Mouse (Mus musculus) brain, adult 2 months (tissue): Measurements from ENCODE around the gene Rbpj.
A peak's percentile ranks its signal among the peaks of the same experiment; 100 is the strongest.
"Not testable (repeated sequence)": the region's sequence is repeated elsewhere in the genome, so short reads cannot be mapped to it uniquely, and the experiment has no call there.

Source experiments
- DNase-seq: peaks from one replicate; pipeline ENCODE4 v3.0.0; 2011; ENCODE audit warnings: low read depth, low spot score

Gene Rbpj

DNA sequence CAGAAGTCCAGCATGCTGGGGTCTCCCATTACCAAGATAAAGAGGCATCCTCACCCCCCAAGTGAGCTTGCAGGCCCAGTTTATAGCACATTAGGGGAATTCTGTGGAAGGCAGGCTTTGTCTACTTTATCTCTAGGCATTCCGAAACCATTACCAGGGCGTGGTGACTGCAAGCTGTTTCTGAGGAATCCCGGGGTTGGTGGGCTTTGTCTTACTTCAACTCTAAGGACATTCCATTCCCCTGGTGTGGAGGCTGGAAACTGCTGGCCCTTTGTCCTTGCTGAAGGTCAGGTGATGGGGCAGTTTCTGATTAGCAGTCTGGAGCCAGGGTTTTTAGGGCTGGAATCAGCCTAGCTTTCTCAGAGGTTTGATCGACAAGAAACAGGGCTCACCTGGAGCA is 205.6 kb downstream of the Rbpj start:
- no peak for DNase-seq

DNA sequence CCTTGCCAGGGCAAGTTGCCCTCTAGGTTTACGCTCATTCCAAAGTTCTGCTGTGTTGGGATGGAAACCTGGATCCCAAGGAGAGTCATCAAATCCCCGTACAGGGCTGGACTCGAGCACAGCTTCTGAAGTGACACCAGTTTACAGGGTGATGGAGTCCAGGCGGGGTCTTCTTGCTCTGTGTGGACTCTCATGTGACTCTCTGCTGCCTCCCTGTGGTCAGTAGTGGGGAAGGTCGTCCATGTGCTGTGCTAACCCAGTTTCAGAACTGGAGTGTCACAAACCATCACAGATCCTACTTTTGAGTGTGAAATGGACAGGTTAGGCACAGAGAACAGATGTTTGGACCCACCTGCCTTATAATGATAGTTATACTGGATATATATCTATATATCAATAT is 206.4 kb downstream of the Rbpj start:
- DNase-seq = peak; percentile 69

DNA sequence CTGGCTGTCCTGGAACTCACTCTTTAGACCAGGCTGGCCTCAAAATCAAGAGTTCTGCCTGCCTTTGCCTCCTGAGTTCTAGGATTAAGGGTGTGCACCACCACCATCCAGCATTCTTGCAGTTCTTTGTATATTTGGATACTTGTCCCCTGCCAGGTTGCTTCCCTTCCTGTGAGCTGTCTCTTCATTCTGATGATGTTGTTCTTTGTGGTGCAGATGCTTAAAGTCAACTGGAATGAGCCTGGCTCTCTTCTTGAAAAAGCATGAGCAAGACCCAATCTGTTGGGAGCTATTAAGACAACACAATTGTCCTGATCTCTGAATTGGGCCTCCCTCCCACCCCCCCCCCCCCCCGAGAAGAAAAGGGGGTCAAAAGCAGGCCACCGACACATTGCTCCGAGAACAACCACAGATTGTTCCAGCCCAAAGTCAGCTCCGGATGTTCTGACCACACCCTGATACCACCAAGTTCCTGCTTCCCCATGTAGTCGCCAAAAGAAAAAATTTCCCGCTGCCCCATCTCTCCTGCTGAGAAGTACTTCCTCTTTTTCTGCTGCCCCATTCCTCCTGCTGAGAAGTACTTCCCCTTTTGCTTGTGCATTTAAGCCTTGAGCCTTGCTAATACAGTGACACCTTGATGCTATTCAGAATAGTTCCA is 207.7 kb downstream of the Rbpj start:
- DNase-seq = not testable (repeated sequence)

DNA sequence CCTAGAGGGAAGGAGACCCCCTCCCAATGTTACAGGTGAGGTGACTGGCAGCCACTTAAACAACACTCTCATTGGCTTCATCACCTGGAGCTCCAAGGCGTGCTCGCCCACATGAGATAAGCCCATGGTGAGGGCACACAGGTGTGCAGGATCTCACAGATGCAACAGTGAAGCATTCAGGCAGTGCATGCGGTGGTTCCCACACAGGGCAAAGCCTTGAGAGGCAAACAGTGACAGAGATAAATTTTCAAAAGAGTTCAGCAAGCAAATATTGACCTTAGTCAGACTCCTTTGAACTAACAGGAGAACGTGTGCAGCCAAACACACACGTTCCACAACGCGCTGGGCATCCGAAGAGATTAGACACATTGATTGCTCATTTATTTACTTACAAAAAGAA is 210.7 kb downstream of the Rbpj start:
- DNase-seq = no peak

DNA sequence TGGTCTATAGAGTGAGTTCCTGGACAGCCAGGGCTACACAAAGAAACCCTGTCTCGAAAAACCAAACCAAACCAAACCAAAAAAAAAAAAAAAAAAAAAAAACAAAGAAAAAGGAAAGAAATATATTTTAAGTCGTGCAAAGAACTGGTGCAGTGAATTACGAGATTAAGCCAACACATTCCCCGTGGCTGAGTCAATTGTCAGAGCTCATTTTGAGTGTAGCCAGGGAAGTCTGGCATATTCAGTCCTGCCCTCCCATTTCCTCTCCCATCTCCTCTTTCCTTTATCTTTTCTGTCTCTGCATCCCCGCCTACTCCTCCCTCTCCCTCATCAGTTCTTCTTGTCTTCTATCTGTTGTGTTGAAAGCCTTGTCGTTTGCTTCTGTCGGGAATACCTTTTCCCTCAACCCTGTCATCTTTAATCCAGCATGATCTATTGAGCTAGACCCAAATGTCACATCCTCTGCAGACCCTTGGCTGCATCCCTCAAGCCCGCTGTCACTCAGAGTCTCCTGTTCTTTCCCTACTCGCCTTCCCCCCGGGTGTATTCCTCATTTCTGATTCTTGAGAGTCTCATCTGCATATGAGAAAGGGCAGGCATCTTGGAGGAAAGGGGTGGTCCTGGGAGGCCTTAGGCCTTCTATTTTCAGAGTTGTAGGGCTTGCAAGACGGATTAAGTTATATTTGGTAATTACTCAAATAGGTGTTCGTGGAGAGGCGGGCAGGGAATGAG is 212.2 kb downstream of the Rbpj start:
- DNase-seq = peak; percentile 14

DNA sequence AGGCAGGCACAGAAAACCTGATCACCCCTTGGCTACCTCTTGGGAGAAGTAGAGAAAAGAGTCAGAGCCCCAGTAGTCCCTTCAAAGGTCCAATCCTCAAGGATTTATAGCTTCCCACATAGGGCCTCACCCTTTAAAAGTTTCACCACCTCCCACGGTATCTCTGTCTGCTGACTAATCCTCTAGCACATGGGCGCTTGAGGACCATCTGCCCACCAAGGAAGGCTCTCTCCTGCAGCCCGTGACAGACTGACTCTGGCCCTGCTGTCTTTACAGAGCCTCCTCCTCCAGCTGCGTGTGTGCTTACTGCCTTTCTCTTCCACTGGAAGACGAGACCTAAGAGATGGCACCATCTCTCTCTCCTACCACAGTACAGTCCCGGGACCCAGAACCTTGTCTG is 213.7 kb downstream of the Rbpj start:
- peak; percentile 76 for DNase-seq

DNA sequence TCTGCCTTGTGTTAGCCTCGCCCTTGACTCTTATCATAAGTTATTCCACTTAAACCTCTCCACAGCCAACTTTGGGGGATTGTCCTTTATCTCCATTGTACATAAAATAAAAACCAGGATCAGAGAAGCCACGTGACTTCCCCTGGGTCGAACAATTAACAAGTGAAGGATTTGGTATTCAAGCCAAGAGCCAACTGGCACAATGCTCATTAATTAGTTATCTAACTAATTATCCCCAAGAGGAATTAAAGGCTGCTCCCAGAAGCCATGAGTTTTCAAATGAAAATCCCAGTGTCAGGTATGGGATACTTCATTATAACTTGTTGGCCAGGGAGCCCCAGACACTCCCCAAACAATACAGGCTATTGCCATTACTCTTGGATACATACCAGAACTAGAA is 218.0 kb downstream of the Rbpj start:
- no peak for DNase-seq

DNA sequence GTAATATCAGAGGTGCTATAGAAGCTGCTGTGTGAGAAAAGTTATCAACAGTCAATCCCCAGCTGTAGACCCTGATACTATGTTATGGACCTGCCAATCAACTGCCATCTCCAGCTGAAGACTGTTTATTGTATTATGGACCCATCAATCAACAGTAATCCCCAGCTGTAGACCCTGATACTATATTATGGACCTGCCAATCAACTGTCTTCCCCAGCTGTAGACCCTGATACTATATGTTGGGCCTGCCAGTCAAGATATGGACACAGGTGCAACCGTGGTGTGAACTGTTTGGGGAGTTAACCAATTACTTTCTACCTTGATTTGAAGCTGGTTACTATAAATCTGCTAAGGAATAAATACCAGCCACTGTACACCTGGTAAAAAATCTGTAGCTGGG is 218.5 kb downstream of the Rbpj start:
- DNase-seq = no peak

DNA sequence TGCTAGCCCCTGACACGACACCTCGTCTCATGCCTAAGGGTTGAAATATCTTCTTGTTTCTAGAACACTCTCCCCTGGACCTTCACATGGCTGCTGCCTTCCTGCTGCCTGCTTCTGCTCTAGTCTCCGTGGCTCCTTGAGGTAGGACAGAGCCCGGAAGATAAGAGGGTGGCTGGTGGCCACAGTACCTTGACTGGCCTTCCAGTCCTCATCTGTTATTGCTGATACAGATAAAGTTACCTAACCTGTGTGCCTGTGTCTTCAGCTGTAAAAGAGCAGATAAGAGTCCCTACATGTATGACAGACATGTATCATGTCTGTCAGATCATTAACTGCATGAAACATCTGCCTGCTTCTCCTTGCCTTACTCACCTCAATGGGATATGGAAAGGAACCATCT is 219.7 kb downstream of the Rbpj start:
- DNase-seq = no peak

DNA sequence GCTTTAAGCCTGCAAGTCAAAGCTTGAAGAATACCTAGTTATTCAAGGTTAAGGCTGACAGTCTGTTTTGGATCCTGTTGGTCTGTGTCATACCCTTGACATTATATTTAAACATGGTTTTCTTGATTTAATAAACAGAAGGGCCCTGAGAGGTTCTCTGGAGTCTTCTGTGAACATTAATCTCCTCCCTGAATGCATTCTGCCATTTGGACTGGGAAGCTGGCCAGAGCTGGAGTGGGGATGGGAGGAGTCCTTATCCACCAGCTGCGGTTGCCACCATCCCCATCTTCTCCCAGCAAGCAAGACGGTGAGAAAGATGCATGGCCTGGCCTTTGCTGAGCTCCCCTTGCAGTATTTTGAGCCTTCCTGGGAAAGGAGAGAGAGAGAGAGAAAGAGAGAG is 220.4 kb downstream of the Rbpj start:
- no peak for DNase-seq

DNA sequence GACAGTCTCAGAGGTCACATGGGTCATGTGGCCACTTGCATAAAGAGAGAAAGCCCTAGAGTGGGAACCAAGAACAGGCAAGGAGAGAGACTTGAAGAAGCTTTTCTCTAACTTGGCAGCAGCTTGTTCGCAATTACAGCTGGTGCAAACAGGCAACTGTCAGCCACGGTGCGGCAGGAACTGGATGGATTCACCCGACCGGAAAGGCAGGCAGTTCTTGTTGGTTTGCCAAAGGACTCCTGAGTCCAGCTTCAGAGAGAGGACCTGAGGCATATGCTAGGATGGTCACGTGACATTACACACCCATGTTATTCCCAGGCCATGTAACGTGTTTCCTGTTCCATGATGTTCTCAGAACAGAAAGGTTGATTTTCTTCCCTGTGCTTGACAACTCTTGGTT is 222.4 kb downstream of the Rbpj start:
- DNase-seq = no peak

DNA sequence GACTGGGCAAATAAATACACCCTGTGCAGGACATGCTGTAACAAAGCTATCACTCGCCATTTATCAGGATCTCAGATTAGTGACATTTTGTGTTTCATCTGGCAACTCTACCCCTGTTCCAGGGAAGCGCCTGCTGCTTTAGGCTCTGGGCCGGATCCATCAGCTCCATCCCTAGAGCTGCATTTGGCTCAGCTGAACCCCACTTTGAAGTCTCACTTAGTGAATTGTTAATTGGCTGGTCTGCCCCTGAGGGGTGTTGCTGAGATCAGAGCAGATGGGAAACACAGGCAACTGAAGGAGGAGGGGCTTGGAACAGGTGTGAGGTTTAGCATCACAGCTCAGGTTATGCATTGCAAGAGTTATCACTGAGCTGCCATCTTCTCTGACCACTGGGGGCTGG is 225.6 kb downstream of the Rbpj start:
- no peak for DNase-seq

DNA sequence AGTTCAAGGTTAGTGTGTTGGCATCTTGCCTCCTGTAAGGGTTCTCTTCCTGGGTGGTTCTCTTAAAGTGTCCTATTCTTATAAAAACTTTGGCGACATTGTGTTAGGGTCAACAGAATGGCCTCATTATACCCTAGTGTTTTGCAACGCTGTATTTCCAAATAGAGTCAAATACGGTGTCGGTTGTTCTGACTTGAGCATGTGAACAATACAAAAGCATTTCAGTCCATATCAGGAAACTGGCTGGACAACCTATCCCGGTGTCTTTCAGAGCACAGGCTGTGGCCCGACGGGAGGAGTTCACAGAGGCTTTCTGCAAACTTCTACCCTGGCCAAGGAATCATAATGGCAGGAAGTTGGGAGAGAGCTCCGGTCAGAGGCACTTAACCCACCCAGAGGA is 226.1 kb downstream of the Rbpj start:
- no peak for DNase-seq

DNA sequence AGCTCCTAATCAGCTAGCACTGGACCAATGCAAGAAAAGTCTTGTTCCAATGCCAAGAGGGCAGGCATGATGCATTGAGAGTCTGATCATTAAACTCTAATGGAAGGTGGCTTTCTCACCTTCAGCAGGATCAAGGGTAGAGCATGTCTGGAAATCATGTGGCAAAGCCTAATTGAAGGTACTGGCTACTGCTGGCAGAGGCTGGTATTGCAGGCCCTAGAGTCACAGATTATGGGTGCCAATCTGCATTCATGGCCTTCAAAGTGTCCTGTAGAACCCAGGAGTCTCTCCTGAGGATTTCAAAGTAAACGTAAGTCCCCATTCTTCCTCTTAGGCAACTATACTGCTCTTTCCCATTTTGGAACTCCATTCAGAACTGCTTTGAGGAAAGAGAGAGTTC is 226.7 kb downstream of the Rbpj start:
- DNase-seq = no peak

DNA sequence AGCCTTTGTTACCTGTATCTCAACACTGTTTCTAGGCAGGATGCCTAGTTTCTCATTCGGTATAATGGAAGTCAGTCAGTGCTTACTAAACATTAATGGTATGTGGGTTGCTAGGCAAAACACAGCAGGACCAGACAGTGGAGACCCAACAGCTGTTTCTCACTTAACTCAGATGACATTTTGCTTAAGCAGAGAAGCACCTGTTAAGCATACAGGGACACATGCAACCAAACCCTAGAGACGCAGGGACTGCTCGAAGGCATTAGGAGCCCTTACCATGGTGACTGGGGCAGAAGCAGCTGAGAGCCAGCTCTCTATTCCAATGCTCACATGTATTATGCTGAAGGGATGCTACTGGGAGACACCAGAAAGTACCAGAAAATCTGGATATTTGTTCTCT is 230.7 kb downstream of the Rbpj start:
- DNase-seq = no peak

DNA sequence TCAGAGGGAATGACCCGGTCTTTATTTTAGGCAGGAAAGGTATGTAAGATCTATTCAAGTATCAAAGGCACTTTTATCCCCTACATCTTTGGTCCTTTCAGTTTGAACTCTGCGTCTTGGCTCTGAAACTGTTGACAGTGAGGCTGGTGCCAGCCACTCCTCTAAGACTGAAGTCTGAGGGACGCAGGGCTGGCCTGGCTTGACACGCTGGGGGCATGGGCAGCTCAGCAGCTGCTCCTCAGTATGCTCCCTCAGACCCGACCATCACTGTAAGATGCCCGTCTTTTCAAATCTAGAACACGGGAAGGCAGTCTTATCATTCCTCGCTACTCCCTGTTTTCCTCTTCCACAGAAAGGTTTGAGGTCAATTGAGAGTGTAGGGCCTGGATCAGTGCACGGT is 231.8 kb downstream of the Rbpj start:
- no peak for DNase-seq

DNA sequence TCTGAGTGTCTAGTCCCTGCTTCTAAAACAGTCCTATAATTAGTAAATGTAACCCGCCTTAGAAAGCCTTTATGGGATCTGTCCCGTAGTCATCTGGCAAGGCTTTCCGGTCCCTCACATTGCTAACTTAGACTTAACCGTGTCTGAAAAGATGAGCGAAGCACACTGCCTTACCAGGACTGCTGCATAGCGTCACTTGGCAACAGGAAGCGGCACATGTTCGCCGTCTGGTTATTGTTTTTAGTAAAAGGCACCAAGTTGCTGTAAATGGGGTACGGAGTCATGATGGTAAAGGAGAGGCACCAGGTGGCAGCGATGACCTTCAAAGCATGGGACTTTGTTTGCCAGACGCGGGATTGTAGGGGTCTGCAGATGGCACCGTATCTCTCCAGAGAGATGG is 236.7 kb downstream of the Rbpj start:
- peak; percentile 13 for DNase-seq
